ENCODE assay signal across 8 mouse cellular contexts in the genomic region with DNA sequence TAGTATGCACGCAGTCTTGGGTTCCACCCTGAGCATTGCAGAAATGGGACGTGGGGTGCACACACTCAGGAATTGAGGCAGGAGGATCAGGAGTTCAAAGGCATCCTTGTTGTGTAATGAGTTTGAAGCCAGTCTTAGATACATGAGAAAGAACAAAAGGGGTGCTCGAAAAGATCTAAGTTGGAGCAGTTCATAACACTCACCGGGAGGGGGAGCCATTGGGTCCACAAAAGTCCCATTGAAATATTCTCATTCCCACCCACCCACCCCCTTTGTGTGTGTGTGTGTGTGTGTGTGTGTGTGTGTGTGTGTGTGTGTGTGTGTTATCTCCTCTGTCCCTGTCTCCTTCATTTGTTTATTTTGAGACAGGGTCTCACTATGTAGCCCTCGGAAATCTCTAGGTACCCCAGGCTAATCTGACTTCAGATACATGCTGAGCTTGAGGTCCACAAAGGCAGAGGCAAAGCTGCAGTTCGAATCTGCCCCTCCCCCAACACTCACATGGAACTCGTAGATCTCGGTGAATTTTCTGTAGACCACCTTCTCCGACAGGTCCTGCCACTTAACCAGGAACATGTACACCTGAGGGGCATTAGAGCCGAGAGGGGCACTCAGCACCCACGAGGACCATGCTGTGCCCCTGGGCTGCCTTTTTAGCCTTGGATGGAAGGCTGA. TPM values are rescaled to one million over a fixed set of nuclear protein-coding genes. Genes with fewer than 3 reads are reported as not detected.
DNase-seq lines count a peak whose midpoint lies in the region; ATAC-seq lines count a peak whose summit lies in the region.

No protein-coding gene starts in this region.

- H3K4me1 ChIP-seq in midbrain, embryonic 10.5 days, result peaks cover 27% of the 10 kb centered on the region
- 0 out of 2 replicates have a peak, but pooled peaks cover 4% of the 10 kb centered on the region for H3K4me1 ChIP-seq in midbrain, embryonic 13.5 days (replicated peaks)
- peaks cover 32% of the 10 kb centered on the region for H3K4me1 ChIP-seq in heart, embryonic 15.5 days (replicated peaks)

- H3K27ac ChIP-seq in midbrain, embryonic 10.5 days (replicated peaks), result peak overlapping the region; percentile 53
- H3K27ac ChIP-seq in midbrain, embryonic 13.5 days, result no peak overlapping the region
- peak overlapping the region; percentile 22; the same call in 1 of the 2 replicates for H3K27ac ChIP-seq in heart, embryonic 15.5 days

- peaks cover 3% of the 10 kb centered on the region for H3K27me3 ChIP-seq in midbrain, embryonic 10.5 days (ENCODE audit: low read depth, poor library complexity, severe bottlenecking)
- peaks cover 6% of the 10 kb centered on the region for H3K27me3 ChIP-seq in midbrain, embryonic 13.5 days
- H3K27me3 ChIP-seq in heart, embryonic 15.5 days, result peaks cover 5% of the 10 kb centered on the region

- H3K9ac ChIP-seq in midbrain, embryonic 13.5 days (replicated peaks), result no peak overlapping the region
- H3K9ac ChIP-seq in heart, embryonic 15.5 days, result no peak overlapping the region

- H3K9me3 ChIP-seq in midbrain, embryonic 10.5 days (replicated peaks), result no peaks in the 10 kb centered on the region
- H3K9me3 ChIP-seq in midbrain, embryonic 13.5 days, result no peaks in the 10 kb centered on the region
- H3K9me3 ChIP-seq in heart, embryonic 15.5 days (replicated peaks), result no peaks in the 10 kb centered on the region

- intact Hi-C loops in left cerebral cortex, postnatal 4 days (cut with DNase I), result no loop called here

- H3K4me2 ChIP-seq in midbrain, embryonic 13.5 days (replicated peaks), result no peak overlapping the region
- H3K4me2 ChIP-seq in heart, embryonic 15.5 days, result peak overlapping the region; percentile 21; the same call in 1 of the 2 replicates

- DNase-seq in adrenal gland, postnatal 10 days, result peak; percentile 27
- no peak for DNase-seq in adrenal gland, postnatal 4 days (ENCODE audit: low spot score in 2 of 2)
- peak; percentile 63 for DNase-seq in midbrain, embryonic 10.5 days (ENCODE audit: low spot score)
- DNase-seq in retina, embryonic 14.5 days (ENCODE audit: low spot score), result peak; percentile 79
- no peak for DNase-seq in ovary, postnatal 14 days (ENCODE audit: low spot score)
- DNase-seq in left cerebral cortex, postnatal 4 days, result no peak

- H3K4me3 ChIP-seq in midbrain, embryonic 10.5 days, result no peak overlapping the region
- no peak overlapping the region for H3K4me3 ChIP-seq in midbrain, embryonic 13.5 days (replicated peaks)
- no peak overlapping the region for H3K4me3 ChIP-seq in heart, embryonic 15.5 days

- 41% methylated on average over 11 of the region's 11 CpGs for WGBS in midbrain, embryonic 10.5 days
- 40% methylated on average over 11 of the region's 11 CpGs for WGBS in midbrain, embryonic 13.5 days
- 31% methylated on average over 11 of the region's 11 CpGs for WGBS in heart, embryonic 15.5 days

- ATAC-seq in midbrain, embryonic 13.5 days, result no peak; the same call in 1 of the 2 replicates
- ATAC-seq in heart, embryonic 15.5 days (replicated peaks; ENCODE audit: insufficient number of reproducible peaks, insufficient read depth, low FRiP score, low read depth), result no peak

- H3K36me3 ChIP-seq in midbrain, embryonic 10.5 days, result no peaks in the 10 kb centered on the region
- H3K36me3 ChIP-seq in midbrain, embryonic 13.5 days, result no peaks in the 10 kb centered on the region
- no peaks in the 10 kb centered on the region for H3K36me3 ChIP-seq in heart, embryonic 15.5 days

RNA-seq across cellular contexts. Expression of a gene that starts 1.7 kb away (rescaled TPM):
- total RNA-seq in adrenal gland, postnatal 10 days (2021), result 10 to 100 TPM in 1 of 2 experiments, 1 to 10 TPM in 1; 8.4 to 10.2 TPM
- total RNA-seq in adrenal gland, postnatal 4 days (2021), result 10 to 100 TPM in 1 of 2 experiments, 1 to 10 TPM in 1; 5.2 to 10.3 TPM
- 2.6 and 2.7 TPM in 2 replicates for polyA plus RNA-seq in midbrain, embryonic 10.5 days (2016; fragmentation: Nextera tagmentation; extraction: Ambion mirVana)
- polyA plus RNA-seq in midbrain, embryonic 13.5 days (2015; fragmentation: Nextera tagmentation; extraction: Ambion mirVana), result 1.6 and 2.3 TPM in 2 replicates
- polyA plus RNA-seq in heart, embryonic 15.5 days (2015; fragmentation: Nextera tagmentation; extraction: Ambion mirVana), result 3.1 and 5.0 TPM in 2 replicates
- total RNA-seq in left cerebral cortex, postnatal 4 days (2021), result 1 to 10 TPM; 2.5 to 3.7 TPM

RNA-seq across cellular contexts. Expression of a gene that starts 43.9 kb away (rescaled TPM):
- total RNA-seq in adrenal gland, postnatal 10 days (2021), result 10 to 100 TPM in 1 of 2 experiments, 1 to 10 TPM in 1; 7.4 to 12.0 TPM
- total RNA-seq in adrenal gland, postnatal 4 days (2021), result 10 to 100 TPM; 13.9 to 15.9 TPM
- polyA plus RNA-seq in midbrain, embryonic 10.5 days (2016; fragmentation: Nextera tagmentation; extraction: Ambion mirVana), result 7.1 and 8.9 TPM in 2 replicates
- 15.1 and 15.7 TPM in 2 replicates for polyA plus RNA-seq in midbrain, embryonic 13.5 days (2015; fragmentation: Nextera tagmentation; extraction: Ambion mirVana)
- 5.1 and 6.3 TPM in 2 replicates for polyA plus RNA-seq in heart, embryonic 15.5 days (2015; fragmentation: Nextera tagmentation; extraction: Ambion mirVana)
- total RNA-seq in left cerebral cortex, postnatal 4 days (2021), result 10 to 100 TPM; 16.5 to 19.4 TPM

RNA-seq across cellular contexts. Expression of a gene that starts 51.1 kb away (rescaled TPM):
- 10 to 100 TPM; 26.6 to 29.4 TPM for total RNA-seq in adrenal gland, postnatal 10 days (2021)
- total RNA-seq in adrenal gland, postnatal 4 days (2021), result 10 to 100 TPM; 33.0 to 35.6 TPM
- 35.9 and 38.0 TPM in 2 replicates for polyA plus RNA-seq in midbrain, embryonic 10.5 days (2016; fragmentation: Nextera tagmentation; extraction: Ambion mirVana)
- polyA plus RNA-seq in midbrain, embryonic 13.5 days (2015; fragmentation: Nextera tagmentation; extraction: Ambion mirVana), result 18.4 and 20.8 TPM in 2 replicates
- polyA plus RNA-seq in heart, embryonic 15.5 days (2015; fragmentation: Nextera tagmentation; extraction: Ambion mirVana), result 20.1 and 24.2 TPM in 2 replicates
- 10 to 100 TPM; 21.2 to 23.2 TPM for total RNA-seq in left cerebral cortex, postnatal 4 days (2021)

Comparison
In these comparisons a context has a peak if more than half of its experiments do, and no peak if none do; other contexts are left out.
1. DNase-seq: peak in adrenal gland, postnatal 10 days (single experiment), midbrain, embryonic 10.5 days (single experiment) and retina, embryonic 14.5 days (single experiment); none in adrenal gland, postnatal 4 days (0 of 2), ovary, postnatal 14 days (single experiment) and left cerebral cortex, postnatal 4 days (single experiment).